Mouse (Mus musculus) hindbrain, embryonic 16.5 days (tissue): ENCODE data around the gene St3gal5. TPM values are rescaled to one million over a fixed set of nuclear protein-coding genes. Genes with fewer than 3 reads are reported as not detected.
A peak's percentile ranks its signal among the peaks of the same experiment; 100 is the strongest.
"Not testable (repeated sequence)": the region's sequence is repeated elsewhere in the genome, so short reads cannot be mapped to it uniquely, and the experiment has no call there.

Source experiments
- ATAC-seq: fragments of 200-750 bp; cut with Nextera tagmentation; 2 replicates; pipeline ENCODE4 v1.8.0; 2017; ENCODE audit warnings: moderate TSS enrichment, moderate library complexity
- H3K27ac ChIP-seq: fragments of 300-500 bp; sonication (generic); 2 replicates; pipeline ENCODE4 v1.5.1; 2014; ENCODE audit warnings: low read depth, mild to moderate bottlenecking, control low read depth, low read length, moderate library complexity
- H3K27me3 ChIP-seq: fragments of 300-500 bp; sonication (generic); replicated peaks from 2 replicates; pipeline ENCODE4 v1.6.1; 2014; ENCODE audit warnings: low read length; ENCODE audit not compliant: control insufficient read depth, insufficient read depth
- H3K36me3 ChIP-seq: fragments of 300-500 bp; sonication (generic); 2 replicates; pipeline ENCODE4 v1.6.1; 2014; ENCODE audit warnings: mild to moderate bottlenecking, low read length, moderate library complexity, mixed read lengths; ENCODE audit not compliant: control insufficient read depth, insufficient read depth
- H3K4me1 ChIP-seq: fragments of 300-500 bp; sonication (generic); 2 replicates; pipeline ENCODE4 v1.6.1; 2014; ENCODE audit warnings: low read depth, low read length; ENCODE audit not compliant: control insufficient read depth, insufficient read depth
- H3K4me2 ChIP-seq: fragments of 300-500 bp; sonication (generic); 2 replicates; pipeline ENCODE4 v1.6.1; 2014; ENCODE audit warnings: mild to moderate bottlenecking, low read length, control low read depth, moderate library complexity
- H3K4me3 ChIP-seq: fragments of 300-500 bp; sonication (generic); 2 replicates; pipeline ENCODE4 v1.5.1; 2014; ENCODE audit warnings: mild to moderate bottlenecking, low read length, control low read depth, moderate library complexity
- H3K9ac ChIP-seq: fragments of 300-500 bp; sonication (generic); 2 replicates; pipeline ENCODE4 v1.6.1; 2014; ENCODE audit warnings: low read depth, mild to moderate bottlenecking, control low read depth, low read length, moderate library complexity
- H3K9me3 ChIP-seq: fragments of 300-500 bp; sonication (generic); 2 replicates; pipeline ENCODE4 v1.6.1; 2014; ENCODE audit warnings: mild to moderate bottlenecking, low read length, moderate library complexity; ENCODE audit not compliant: control insufficient read depth
- WGBS: fragments of 180-500 bp; shearing (Covaris S2); extraction: QIAGEN DNeasy Blood & Tissue Kit; methylation state at CpG from one replicate; pipeline ENCODE4 v1.1.7; 2014; 5-methylcytosine and 5-hydroxymethylcytosine counted together
- polyA plus RNA-seq: library from polyadenylated mRNA; unstranded; fragments of >200 nt; fragmentation: Nextera tagmentation; extraction: Ambion mirVana; gene quantifications from 2 replicates; pipeline ENCODE4 v1.2.1, GENCODE M21; 2015

The St3gal5 gene
- 64.7 and 69.2 TPM in 2 replicates for polyA plus RNA-seq

GRCm38 (mm10) chr6:72097181-72097995 lies at the start of gene St3gal5:
TSS of gene St3gal5 (plus strand) at chr6:72097592.
- peak; percentile 98 for ATAC-seq
- H3K27me3 ChIP-seq: no peaks in the 10 kb centered on the region
- peak within 1 kb of the TSS; percentile 87 for H3K27ac ChIP-seq
- peak within 1 kb of the TSS; percentile 82 for H3K4me3 ChIP-seq
- no peaks in the 10 kb centered on the region for H3K36me3 ChIP-seq
- peaks cover 16% of the 10 kb centered on the region for H3K4me1 ChIP-seq
- H3K9me3 ChIP-seq: no peaks in the 10 kb centered on the region
- peak within 1 kb of the TSS; percentile 89 for H3K9ac ChIP-seq
- peak within 1 kb of the TSS; percentile 88 for H3K4me2 ChIP-seq
- WGBS: 0% methylated on average over 53 of the region's 81 CpGs

GRCm38 (mm10) chr6:72048643-72049042 lies 48.7 kb upstream of the St3gal5 start:
- Histone ChIP-seq H3K4me2 (no peak overlapping the region), H3K9ac (no peak overlapping the region), H3K4me3 (no peak overlapping the region), H3K36me3 (no peaks in the 10 kb centered on the region), H3K27me3 (no peaks in the 10 kb centered on the region), H3K4me1 (peaks cover 2% of the 10 kb centered on the region; the same call in 1 of the 2 replicates), H3K27ac (no peak overlapping the region), H3K9me3 (no peaks in the 10 kb centered on the region)
- no peak for ATAC-seq
- WGBS: 86% methylated on average over 5 of the region's 5 CpGs

GRCm38 (mm10) chr6:72049941-72050340 lies 47.5 kb upstream of the St3gal5 start:
- ATAC-seq: no peak
- H3K36me3 ChIP-seq: no peaks in the 10 kb centered on the region

GRCm38 (mm10) chr6:72050827-72051226 lies 46.6 kb upstream of the St3gal5 start:
- no peak overlapping the region for H3K9ac ChIP-seq
- no peak overlapping the region for H3K4me3 ChIP-seq
- H3K36me3 ChIP-seq: no peaks in the 10 kb centered on the region
- no peak overlapping the region for H3K27ac ChIP-seq
- WGBS: 64% methylated on average over 7 of the region's 7 CpGs
- peaks cover 2% of the 10 kb centered on the region; the same call in 1 of the 2 replicates for H3K4me1 ChIP-seq
- H3K4me2 ChIP-seq: no peak overlapping the region
- H3K9me3 ChIP-seq: no peaks in the 10 kb centered on the region
- H3K27me3 ChIP-seq: no peaks in the 10 kb centered on the region
- no peak for ATAC-seq

More at GRCm38 (mm10) chr6:72049941-72050340, 47.5 kb upstream of the St3gal5 start:
- WGBS: 68% methylated on average over 6 of the region's 6 CpGs
- Histone ChIP-seq H3K4me3 (no peak overlapping the region), H3K27ac (no peak overlapping the region), H3K27me3 (no peaks in the 10 kb centered on the region), H3K9ac (no peak overlapping the region), H3K4me2 (no peak overlapping the region), H3K9me3 (no peaks in the 10 kb centered on the region), H3K4me1 (peaks cover 2% of the 10 kb centered on the region; the same call in 1 of the 2 replicates)

GRCm38 (mm10) chr6:72051247-72051646 lies 46.1 kb upstream of the St3gal5 start:
- H3K27ac ChIP-seq: no peak overlapping the region
- no peak overlapping the region for H3K4me3 ChIP-seq
- no peak overlapping the region for H3K4me2 ChIP-seq
- no peak for ATAC-seq
- no peaks in the 10 kb centered on the region for H3K9me3 ChIP-seq
- no peaks in the 10 kb centered on the region for H3K27me3 ChIP-seq
- no peak overlapping the region for H3K9ac ChIP-seq
- peaks cover 2% of the 10 kb centered on the region; the same call in 1 of the 2 replicates for H3K4me1 ChIP-seq
- 100% methylated on average over 2 of the region's 2 CpGs for whole genome bisulfite sequencing
- H3K36me3 ChIP-seq: no peaks in the 10 kb centered on the region

GRCm38 (mm10) chr6:72051757-72052156 lies 45.6 kb upstream of the St3gal5 start:
- Histone ChIP-seq H3K36me3 (no peaks in the 10 kb centered on the region), H3K27me3 (no peaks in the 10 kb centered on the region), H3K9ac (no peak overlapping the region), H3K9me3 (no peaks in the 10 kb centered on the region), H3K4me3 (no peak overlapping the region), H3K27ac (no peak overlapping the region), H3K4me1 (peaks cover 2% of the 10 kb centered on the region; the same call in 1 of the 2 replicates), H3K4me2 (no peak overlapping the region)
- 53% methylated on average over 6 of the region's 6 CpGs for WGBS
- ATAC-seq: no peak

GRCm38 (mm10) chr6:72056548-72056947 lies 40.8 kb upstream of the St3gal5 start:
- no peak overlapping the region for H3K27ac ChIP-seq
- no peaks in the 10 kb centered on the region for H3K27me3 ChIP-seq
- H3K36me3 ChIP-seq: no peaks in the 10 kb centered on the region
- no peak overlapping the region for H3K4me3 ChIP-seq
- no peaks in the 10 kb centered on the region for H3K9me3 ChIP-seq
- no peak for ATAC-seq
- H3K4me2 ChIP-seq: no peak overlapping the region
- H3K9ac ChIP-seq: no peak overlapping the region
- WGBS: 82% methylated on average over 2 of the region's 2 CpGs
- no peaks in the 10 kb centered on the region; the same call in 1 of the 2 replicates for H3K4me1 ChIP-seq

- Histone ChIP-seq H3K4me2 (no peak overlapping the region), H3K27me3 (no peaks in the 10 kb centered on the region), H3K27ac (no peak overlapping the region), H3K4me3 (no peak overlapping the region), H3K4me1 (no peaks in the 10 kb centered on the region; the same call in 1 of the 2 replicates), H3K9me3 (no peaks in the 10 kb centered on the region), H3K9ac (no peak overlapping the region), H3K36me3 (no peaks in the 10 kb centered on the region)
- no peak for ATAC-seq
- 87% methylated on average over 9 of the region's 9 CpGs for WGBS
Measured at GRCm38 (mm10) chr6:72058398-72058889, 38.9 kb upstream of the St3gal5 start.

- H3K9ac ChIP-seq, H3K27ac ChIP-seq, H3K4me3 ChIP-seq, H3K27me3 ChIP-seq, ATAC-seq, H3K4me2 ChIP-seq, H3K4me1 ChIP-seq, H3K9me3 ChIP-seq, H3K36me3 ChIP-seq: not testable (repeated sequence)
- 31% methylated on average over 10 of the region's 10 CpGs for WGBS
Measured at GRCm38 (mm10) chr6:72060677-72061076, 36.7 kb upstream of the St3gal5 start.
